Mouse (Mus musculus) retina, embryonic 14.5 days (tissue): ENCODE results near the gene Bend3.

Experiments
- DNase-seq: peaks from one replicate; pipeline ENCODE4 v3.0.0-alpha.2; 2015; ENCODE audit warnings: low spot score

The Bend3 gene

DNA sequence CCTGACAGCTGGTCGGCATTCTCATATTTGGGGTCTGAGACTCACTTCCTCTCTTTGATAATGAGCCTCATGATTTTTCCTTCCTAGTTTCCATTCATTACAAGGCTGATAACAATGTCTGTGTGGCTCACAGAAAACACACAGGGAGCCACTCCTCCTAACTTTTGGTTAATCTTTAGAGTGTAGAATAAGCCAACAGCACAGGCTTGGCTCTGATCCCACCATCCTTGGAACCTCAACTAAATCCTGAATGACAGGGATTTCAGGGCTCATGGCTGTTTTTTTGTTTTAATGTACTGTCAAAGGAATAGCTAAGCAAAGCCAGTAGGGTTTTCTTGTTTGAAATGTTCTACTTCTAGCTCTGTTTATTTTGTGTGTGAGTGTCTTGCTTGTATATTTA, 55.8 kb downstream of the Bend3 start:
- DNase-seq = no peak

DNA sequence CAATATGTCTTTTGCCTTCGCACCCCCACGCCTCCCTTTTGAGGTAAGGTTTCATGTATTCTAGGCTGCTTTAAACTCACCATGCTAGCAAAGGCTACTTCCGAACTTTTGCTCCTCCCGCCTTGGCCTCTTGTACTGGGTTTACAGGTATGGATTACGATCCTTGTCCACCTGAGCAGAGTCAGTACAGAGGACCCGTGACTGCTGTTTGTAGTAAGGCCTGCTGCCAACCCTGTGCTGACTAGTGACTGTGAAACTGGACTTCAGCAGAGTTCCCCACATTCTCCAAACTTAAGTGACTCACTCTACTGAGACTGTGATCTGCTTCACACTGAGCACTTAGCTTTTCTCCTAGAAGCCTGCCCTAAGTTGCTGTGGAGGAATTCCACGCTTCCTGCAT, 59.0 kb downstream of the Bend3 start:
- DNase-seq = no peak

DNA sequence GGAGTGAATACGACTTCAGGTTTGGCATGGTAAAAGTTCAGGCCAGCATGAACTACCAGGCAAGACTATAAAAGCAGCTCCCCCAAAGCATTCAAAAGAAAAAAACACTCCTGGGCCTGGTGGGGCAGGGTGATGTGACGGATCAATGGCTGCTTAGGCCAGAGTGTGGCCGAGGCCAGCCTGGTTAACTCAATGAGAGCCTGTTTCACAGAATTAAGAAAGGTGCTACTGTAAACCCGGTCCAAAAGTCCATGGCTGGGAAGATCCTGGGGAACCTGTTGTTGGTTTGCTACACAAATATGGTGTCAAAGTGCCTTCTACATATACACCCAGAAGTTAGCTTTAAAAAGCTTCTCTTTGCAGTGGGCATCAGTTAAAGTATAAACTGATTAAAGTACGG, 60.2 kb downstream of the Bend3 start:
- DNase-seq = no peak

DNA sequence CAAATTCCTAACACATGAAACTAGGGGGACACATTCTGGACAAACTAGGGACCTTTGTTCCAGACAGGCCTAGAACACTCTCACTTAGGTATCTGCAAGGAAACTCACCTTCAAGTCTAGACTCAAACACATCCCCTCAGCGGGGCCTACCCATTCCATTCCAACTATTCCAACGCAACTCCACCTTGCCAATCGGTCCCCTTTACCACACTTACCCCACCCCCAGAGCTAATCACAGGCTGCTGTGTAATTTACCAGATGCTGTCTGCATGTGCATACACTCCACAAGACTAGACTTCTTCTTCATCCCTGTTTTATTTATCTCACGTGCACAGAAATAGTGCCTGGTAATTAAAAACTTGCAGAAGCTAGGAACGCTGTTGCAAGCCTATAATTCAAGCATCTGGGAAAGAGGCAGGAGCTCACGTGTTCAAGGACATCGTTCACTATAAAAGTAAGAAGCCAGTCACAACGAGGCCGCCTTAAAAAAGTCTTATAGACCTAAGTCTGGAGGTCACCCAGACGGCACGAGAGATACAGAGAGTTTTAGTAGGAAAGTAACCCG, 61.2 kb downstream of the Bend3 start:
- no peak for DNase-seq

DNA sequence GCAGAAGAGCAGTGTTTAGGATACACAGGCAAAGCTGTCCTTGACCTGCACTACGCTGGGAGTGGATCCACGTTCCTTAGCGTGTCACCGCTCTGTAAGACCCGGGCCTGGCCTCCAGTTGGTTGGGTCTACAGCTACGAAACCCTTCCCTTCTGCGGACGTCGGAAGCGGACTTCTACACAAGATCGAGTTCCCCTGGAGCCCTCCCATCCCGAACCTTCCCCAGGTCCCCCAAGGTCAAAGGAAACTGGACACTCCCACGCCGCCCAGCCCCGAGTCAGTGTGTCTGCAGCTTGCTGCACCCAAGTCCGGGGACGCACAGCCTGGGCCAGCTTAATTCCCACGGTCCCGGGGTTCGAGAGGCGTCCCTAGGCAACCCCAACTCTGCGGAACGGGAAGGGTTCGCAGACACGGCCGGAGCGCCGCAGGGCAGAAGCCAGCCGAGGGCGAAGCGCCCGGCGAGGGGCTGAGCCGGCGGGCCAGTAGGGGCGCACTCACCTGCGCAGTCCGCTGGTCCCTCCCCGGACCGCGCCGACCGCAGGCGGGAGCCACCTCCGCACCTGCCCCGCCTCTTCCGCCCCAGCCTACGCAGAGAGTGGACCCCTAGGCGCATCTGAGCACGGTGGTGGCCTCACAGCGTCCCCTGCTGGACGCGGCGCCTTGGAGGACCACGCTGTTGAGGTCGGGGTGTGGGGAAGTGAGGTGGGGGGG, 62.0 kb downstream of the Bend3 start, which contains the start of gene 1700021F05Rik:
Gene 1700021F05Rik, minus strand, starts transcription at position 553 of the 711 bp plus-strand sequence.
- DNase-seq = peak; percentile 96

DNA sequence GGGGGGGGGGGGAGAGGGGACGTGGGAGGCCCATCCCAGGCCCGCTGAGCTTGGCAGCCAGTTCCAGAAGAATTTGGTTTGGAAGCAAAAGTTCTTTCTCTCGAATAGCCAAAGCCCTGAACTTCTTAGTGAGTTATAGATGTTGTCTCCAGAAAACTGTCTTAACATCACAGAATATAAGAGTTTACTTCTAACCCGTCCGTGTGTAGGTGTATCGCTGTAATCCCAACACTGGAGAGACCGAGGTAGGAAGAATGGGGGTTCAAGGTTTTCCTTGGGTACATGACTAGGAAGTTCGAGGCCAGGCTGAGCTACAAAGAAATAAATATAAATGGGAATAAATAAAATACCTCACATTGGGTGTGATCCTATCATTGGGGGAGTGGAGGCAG, 62.5 kb downstream of the Bend3 start:
- DNase-seq = no peak

DNA sequence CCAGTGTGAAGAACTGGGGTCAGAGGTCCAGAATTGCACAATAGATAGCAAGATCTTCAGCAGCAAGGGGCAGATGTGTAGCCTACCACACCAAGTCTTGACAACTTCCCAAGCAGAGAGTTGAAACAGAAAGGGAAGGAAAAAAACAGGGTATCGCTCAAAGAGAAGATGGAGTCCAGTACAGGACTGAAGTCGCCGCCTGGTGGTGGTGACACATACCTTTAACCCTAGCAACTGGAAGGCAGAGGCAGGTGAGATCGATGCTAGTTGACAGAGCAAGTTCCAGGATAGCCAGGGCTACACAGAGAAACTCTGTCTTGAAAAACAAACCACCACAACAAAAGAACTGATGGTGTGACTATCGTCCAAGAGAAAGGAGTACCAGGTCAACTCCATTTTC, 70.8 kb downstream of the Bend3 start:
- DNase-seq = peak; percentile 15

DNA sequence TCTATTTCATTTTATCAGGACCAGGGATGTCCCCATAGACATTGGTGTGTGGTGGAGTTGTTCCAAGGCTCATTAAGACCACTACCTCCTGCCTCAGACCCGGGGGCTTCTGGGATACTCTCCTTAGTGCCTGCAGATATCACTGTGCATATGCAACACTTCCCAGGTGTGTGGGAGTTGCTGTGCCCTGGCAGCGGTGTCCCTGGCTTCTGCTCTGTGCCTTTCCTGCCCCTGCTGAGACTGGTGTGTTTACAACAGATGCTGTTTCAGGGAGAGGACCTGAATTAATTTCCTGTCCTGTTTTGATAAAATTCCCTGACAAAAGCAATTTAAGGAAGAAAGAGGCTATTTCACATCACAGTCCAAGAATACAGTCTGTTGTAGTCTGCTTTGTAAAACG, 72.3 kb downstream of the Bend3 start:
- no peak for DNase-seq

DNA sequence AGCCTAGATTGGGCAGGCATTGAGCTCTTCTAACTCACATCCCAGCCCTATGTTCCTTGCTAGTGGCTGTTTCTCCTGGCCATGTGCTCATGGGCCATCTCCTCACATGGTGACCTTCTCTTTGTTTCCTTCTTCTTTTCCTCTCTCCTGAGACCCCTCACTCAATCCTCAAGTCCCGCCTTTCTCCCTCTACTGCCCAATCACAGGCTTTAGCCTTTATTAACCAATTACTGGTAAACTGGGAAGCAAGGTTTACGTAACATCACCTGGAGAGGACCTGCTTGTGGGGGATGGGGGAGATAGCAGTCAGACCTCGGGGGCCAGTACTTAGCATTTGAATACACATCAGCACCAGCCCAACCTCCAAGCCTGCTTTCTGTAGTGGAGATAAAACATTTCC, 72.8 kb downstream of the Bend3 start:
- DNase-seq = no peak

DNA sequence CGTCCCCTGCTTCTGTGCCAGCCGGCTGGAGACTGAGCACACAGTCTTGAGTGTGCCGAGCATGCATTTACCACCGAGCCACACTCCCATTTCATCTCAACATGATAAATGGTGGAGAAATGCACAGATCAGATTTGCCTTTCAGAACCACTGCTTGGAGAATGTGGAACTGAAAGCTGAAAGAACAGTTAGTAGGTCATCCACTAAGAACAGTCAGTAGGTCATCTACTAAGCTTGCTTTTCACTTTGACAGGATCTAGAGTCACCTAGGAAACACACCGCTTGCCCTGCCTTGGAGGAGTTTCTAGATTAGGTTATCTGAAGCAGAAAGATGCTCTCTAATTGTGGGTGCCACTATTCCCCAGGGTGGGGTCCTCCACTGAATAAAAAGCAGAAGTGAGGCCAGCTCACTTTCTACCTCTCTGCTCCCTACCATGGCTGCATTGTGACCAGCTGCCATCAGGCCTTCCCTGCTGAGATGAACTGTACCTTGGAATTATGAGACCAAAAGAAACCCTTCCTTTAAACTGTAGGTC, 79.1 kb downstream of the Bend3 start:
- DNase-seq = no peak

DNA sequence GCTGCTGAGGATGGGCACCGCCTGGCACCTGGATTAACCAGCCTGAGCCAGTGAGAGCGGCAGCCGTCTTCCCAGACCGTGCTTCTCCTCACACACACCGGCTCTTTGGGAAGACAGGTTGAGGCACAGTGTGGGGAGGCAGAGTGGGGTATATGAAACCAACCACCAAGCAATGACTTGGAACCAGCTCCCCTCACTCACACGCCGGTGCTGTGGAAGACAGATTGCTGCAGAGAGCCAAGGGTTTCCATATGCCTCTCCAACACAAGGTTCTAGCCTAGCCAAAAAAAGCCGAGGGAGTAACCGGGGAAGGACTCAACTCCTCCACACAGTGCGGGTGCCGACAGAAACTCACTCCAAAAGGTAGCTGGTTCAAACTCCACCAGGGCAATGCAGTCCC, 80.7 kb downstream of the Bend3 start:
- no peak for DNase-seq

DNA sequence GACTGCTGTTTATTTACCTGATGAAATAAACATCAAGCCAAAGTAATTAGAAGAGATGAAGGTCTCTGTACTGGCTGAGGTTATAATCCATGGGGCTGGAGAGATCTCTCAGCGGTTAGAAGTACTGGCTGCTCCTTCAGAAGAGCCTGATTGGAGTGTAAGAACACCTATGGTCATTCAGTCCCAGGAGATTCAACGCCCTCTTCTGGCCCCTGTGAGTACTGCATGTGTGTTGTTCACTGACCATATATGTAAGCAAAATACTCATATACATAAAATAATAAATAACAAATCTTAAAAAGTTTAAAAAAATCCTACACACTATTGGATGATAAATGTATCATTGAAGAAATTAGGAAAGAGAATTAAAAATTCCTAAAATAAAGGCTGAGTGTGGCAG, 82.1 kb downstream of the Bend3 start:
- DNase-seq = peak; percentile 35

DNA sequence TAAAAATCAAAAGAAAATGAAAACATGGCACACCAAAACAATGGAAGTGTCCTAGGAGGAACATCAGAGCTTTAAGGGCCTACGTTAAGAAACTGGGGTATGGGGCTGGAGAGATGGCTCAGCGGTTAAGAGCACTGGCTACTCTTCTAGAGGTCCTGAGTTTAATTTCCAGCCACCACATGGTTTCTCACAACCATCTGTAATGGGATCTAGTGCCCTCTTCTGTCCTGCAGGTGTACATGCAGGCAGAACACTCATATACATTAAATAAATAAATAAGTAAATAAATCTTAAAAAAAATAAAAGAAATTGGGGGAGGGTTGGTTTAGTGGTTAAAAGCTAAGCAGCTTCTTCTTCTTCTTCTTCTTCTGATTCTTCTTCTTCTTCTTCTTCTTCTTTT, 82.7 kb downstream of the Bend3 start:
- DNase-seq = no peak
